Mouse (Mus musculus): ENCODE measurements around the gene Otop2. TPM values are rescaled to one million over a fixed set of nuclear protein-coding genes. Genes with fewer than 3 reads are reported as not detected.

Gene Otop2
- total RNA-seq, 2 experiments from 2014 or later: not detected

DNA sequence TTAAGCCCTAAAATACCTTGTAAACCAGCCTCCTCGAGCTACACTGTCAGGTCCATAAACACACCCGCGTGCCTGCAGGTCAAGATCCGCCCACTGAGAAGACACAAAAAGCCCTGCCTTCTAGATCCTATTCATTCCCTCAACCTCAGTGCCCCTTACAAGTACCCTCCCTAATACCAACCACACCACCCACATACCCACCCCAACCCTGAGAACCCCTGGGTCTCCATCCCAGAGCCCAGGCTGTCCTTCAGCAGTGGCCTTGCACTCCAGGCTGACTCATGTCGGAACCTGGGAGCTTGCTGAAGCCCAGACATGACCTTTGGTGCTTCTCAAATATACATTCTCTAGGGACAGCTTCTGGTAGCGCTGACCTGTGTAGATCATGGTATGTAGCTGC is 32.2 kb upstream of the Otop2 start:
- ATAC-seq (replicated peaks; ENCODE audit: low FRiP score, poor library complexity, severe bottlenecking): no peak

GRCm38 (mm10) chr11:115275509-115275908 is 31.5 kb upstream of the Otop2 start:
- ATAC-seq (replicated peaks; ENCODE audit: low FRiP score, poor library complexity, severe bottlenecking): no peak

- ATAC-seq (replicated peaks; ENCODE audit: low FRiP score, poor library complexity, severe bottlenecking): no peak
These were observed 31.0 kb upstream of the Otop2 start for GRCm38 (mm10) chr11:115275954-115276353.

DNA sequence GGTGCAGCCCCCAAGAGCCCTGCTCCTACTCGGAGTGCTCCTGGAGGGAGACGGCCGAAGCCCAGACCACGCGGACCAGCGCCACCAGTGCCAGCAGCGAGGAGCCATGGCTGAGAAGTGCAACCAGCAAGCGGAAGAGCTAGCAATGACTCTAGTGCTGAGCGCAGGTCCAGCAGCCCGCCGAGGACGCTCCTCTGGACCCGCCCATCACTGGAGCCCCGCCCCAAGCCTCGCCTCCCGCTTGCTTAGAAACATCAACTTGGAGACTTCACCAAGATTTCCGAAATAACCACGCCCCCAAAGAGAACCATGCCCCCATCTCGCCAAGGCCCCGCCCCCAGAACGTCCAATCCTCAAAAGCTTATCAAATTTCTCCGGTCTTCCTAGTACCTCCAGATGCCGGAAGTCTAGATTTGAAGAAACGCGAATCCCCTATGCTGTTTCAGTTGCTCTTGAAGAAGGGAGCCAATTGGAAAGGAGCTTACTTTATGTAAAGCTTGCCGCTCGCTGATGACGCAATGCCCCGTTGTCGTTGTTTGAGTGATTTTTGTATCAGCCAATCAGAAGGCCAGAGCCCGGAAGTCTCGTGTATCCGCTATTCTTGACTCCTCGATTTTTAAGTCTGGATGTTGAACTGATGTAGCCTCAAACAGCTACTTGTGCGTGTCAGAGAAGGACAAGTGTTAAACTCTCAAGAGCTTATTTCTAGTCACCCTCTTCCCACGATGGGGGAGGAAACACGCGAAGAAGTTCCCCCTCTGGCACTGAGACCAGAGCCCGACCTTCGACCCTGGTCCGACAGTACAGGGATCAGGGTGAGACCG is 30.0 kb upstream of the Otop2 start, which contains the start of gene Fdxr:
TSS of gene Fdxr (minus strand) at position 271 of the 824 bp plus-strand sequence.
- peak; percentile 92 for ATAC-seq (replicated peaks; ENCODE audit: low FRiP score, poor library complexity, severe bottlenecking)

DNA sequence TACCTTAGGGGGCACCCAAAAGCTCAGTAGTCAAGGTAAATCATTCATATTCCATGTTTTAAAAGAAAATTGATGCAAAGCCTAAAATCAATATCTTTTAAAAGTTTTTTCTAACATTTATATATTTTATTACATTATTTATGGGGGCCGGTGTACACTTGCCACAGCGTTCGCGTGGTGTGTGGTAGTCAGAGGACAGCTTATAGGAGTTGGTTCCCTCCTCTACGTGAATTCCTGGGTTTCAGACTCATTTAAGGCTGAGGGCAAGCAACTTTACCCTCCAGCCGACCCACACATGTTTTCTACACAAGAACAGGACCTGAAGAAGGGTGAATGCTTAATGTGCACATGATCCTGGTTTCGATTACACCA is 29.4 kb upstream of the Otop2 start:
- ATAC-seq (replicated peaks; ENCODE audit: low FRiP score, poor library complexity, severe bottlenecking): no peak

- no peak for ATAC-seq (replicated peaks; ENCODE audit: low FRiP score, poor library complexity, severe bottlenecking)
These were observed 28.8 kb upstream of the Otop2 start for GRCm38 (mm10) chr11:115278176-115278575.

DNA sequence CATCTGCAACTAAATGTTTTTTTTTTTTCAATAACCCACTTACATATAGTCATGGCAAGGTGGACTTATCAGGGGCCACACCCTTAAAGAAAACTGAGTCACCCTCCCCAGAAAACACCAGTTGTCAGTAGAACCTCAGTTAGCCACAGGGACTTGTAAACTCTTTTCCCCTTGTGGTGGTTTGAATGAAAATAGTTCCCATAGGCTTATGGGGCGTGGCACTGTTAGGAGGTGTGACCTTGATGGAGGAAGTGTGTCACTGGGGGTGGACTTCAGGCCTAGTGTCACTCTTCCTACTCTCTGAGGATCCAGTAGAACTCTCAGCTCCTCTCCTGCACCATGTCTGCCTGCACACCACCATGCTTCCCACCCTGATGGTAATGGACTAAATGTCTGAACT is 27.2 kb upstream of the Otop2 start:
- ATAC-seq (replicated peaks; ENCODE audit: low FRiP score, poor library complexity, severe bottlenecking): no peak

DNA sequence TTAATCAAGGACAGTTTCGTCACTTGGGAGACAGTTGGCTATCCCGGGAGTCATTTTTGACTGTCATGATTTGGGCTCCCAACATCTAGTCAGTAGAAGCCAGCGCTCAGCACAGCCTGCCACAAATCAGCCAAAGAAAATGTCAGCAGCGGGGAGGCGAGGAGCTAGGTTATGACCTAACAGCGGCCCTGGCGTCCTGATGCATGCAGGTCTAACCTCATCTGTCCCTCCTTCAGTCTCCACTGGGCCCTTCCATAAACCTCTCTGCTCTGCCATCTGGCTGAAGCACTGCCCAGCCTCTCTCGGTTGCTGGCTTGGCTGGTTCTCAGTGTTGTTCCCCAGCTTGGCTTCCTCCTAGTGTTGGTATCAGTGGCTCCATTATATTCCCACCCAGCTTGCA is 24.7 kb upstream of the Otop2 start:
- ATAC-seq (replicated peaks; ENCODE audit: low FRiP score, poor library complexity, severe bottlenecking): no peak

- ATAC-seq (replicated peaks; ENCODE audit: low FRiP score, poor library complexity, severe bottlenecking): no peak
These were observed 24.1 kb upstream of the Otop2 start for GRCm38 (mm10) chr11:115282723-115283485.

- ATAC-seq (replicated peaks; ENCODE audit: low FRiP score, poor library complexity, severe bottlenecking): no peak
These were observed 23.5 kb upstream of the Otop2 start for GRCm38 (mm10) chr11:115283486-115283765.

DNA sequence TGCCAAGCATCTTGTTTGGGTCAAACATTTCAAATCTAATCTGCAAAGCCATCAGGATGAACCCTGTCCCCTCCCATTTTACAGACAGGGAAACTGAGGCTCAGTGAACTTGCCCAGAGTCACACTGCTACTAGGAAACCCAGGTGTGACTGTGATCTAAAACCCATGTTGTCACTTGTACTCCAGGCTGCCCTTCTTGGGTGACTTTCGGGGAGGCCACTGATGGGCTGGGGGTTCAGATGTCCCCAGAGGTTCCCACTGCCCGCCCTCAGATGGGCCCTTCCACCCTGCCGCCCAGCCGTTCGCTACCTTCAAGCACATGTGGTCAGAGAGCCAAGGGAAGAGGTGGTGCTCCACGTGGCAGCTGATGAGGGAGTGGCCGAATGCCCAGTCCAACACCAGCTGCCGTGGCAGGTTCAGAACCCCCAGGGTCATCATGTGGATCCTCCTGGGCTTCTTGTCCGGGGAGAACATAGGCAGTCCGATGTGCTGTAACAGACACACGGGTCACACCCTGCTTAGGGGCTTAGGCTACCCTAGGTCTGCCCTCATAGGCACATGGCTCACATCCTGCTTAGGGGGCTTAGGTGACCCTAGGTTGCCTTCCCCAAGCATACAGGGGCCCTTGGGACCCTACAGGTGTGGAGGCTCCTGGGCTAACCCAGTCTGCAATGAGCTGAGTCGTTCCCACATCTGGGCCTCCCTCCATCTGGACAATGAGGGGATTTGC is 22.9 kb upstream of the Otop2 start:
- ATAC-seq (replicated peaks; ENCODE audit: low FRiP score, poor library complexity, severe bottlenecking): no peak

GRCm38 (mm10) chr11:115285282-115285681 is 21.7 kb upstream of the Otop2 start:
- no peak for ATAC-seq (replicated peaks; ENCODE audit: low FRiP score, poor library complexity, severe bottlenecking)

DNA sequence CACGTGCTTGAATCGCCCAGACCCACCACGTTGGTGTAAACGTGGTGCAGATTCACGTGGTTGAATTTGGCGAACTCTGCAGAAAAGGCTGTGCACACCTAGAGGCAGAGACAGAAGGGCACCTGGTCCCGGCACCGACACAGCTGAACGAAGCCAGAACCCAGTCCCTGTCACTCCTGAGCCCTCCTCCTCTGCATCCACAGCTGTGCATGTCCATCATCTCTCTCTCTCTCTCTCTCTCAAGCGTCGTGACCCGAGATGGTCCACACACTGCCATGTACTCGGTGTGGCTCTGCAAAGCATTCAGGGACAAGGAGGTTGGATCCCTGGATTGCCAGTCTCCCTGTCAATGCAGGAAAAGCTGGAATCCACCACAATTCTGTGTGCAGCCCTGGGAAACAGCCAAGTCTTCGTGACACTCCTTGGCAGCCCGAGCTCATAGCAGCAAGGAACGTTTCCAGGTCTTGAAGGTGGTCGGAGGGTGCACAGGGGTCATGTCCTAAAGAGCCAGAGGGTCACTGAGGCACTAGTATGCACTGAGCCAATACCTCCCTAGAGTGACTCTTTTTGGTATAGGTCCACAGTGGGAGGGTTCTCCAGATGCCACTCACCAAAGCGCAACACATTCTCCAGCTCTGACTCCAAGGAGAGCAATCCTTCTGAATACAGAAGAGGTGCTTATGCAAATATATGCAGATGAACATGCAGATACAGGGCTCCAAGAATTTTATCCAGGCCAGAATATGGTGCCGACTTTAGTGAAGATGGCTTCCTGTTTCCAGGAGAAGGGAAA is 20.6 kb upstream of the Otop2 start:
- ATAC-seq (replicated peaks; ENCODE audit: low FRiP score, poor library complexity, severe bottlenecking): no peak

GRCm38 (mm10) chr11:115287386-115287785 is 19.6 kb upstream of the Otop2 start:
- ATAC-seq (replicated peaks; ENCODE audit: low FRiP score, poor library complexity, severe bottlenecking): no peak

- no peak for ATAC-seq (replicated peaks; ENCODE audit: low FRiP score, poor library complexity, severe bottlenecking)
These were observed 18.7 kb upstream of the Otop2 start for GRCm38 (mm10) chr11:115288305-115288704.

DNA sequence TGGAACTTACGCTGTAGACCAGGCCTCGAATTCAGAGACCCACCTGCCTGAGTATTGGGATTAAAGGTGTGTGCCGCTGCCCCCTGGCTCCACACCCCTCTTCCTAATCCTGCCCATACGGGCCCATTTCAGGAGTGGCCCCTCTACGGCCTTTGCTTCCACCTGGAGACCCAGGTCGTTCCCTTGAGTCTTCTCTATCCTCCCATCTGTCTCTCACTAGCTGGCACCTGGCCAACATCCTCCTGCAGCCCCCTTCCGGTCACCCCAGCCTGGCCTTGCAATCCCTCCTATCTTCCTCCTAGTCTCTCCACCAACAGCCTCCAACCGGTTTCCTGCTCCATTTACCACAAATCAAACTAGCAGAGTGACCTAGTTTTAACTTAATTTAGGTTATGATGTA is 17.1 kb upstream of the Otop2 start:
- ATAC-seq (replicated peaks; ENCODE audit: low FRiP score, poor library complexity, severe bottlenecking): no peak

GRCm38 (mm10) chr11:115290314-115290713 is 16.6 kb upstream of the Otop2 start:
- no peak for ATAC-seq (replicated peaks; ENCODE audit: low FRiP score, poor library complexity, severe bottlenecking)

GRCm38 (mm10) chr11:115290919-115291318 is 16.0 kb upstream of the Otop2 start:
- ATAC-seq (replicated peaks; ENCODE audit: low FRiP score, poor library complexity, severe bottlenecking): no peak

GRCm38 (mm10) chr11:115291503-115291902 is 15.5 kb upstream of the Otop2 start:
- ATAC-seq (replicated peaks; ENCODE audit: low FRiP score, poor library complexity, severe bottlenecking): no peak

Data from erythroblast, adult 5-6 weeks (primary cell).